Mouse (Mus musculus): ENCODE measurements around the gene Gpbar1.

- TF ChIP-seq CTCF (IDR thresholded peaks at IDR 0.05; ENCODE audit: control insufficient read depth, insufficient read depth, insufficient read length) (no peak), MYOD1 (IDR thresholded peaks at IDR 0.05; ENCODE audit: control insufficient read depth, insufficient read length, low read depth) (no peak), USF1 (IDR thresholded peaks at IDR 0.05; ENCODE audit: low read depth) (no peak), MYOG (IDR thresholded peaks at IDR 0.05; ENCODE audit: control insufficient read depth, extremely low read depth, insufficient read length) (no peak), MAX (IDR thresholded peaks at IDR 0.05) (no peak), CEBPB (IDR thresholded peaks at IDR 0.05; ENCODE audit: low read depth) (no peak)
Observed at GRCm38 (mm10) chr1:74314796-74315195, 36.4 kb downstream of the Gpbar1 start.

Data from C2C12 (cell line).